Mouse (Mus musculus): ENCODE results near the gene Selenoo. TPM values are rescaled to one million over a fixed set of nuclear protein-coding genes. Genes with fewer than 3 reads are reported as not detected.

The Selenoo gene
- total RNA-seq, 2 experiments from 2014 or later, result 9.8 to 10.1 TPM

GRCm38 (mm10) chr15:89144965-89145364, 56.1 kb downstream of the Selenoo start:
- no peak for DNase-seq
- intact Hi-C loops (cut with DNase I; ENCODE audit: low total_unique reads), result no loop called here

- intact Hi-C loops (cut with DNase I; ENCODE audit: low total_unique reads), result no loop called here
- DNase-seq, result no peak
Measured at GRCm38 (mm10) chr15:89145813-89146350, 57.0 kb downstream of the Selenoo start.

DNA sequence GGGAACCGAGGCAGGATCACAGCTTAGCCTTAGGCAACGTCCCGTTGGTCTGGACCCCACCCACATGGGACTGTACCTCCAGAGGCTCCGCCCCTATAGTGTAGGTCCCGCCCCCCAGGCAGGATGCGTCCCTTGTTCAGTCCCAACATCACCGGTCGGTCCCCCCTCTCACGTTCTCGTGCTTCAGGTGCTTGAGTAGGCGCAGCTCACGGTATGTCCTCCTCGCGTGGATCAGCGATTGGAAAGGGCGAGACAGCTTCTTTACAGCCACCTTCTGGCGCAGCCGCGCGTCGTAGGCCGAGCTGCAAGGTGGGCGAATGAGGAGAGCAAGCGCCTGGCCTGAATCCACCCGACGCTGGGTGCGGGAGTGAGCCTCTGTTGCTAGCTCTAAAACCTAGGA, 57.7 kb downstream of the Selenoo start:
- DNase-seq, result no peak
- intact Hi-C loops (cut with DNase I; ENCODE audit: low total_unique reads), result no loop called here

DNA sequence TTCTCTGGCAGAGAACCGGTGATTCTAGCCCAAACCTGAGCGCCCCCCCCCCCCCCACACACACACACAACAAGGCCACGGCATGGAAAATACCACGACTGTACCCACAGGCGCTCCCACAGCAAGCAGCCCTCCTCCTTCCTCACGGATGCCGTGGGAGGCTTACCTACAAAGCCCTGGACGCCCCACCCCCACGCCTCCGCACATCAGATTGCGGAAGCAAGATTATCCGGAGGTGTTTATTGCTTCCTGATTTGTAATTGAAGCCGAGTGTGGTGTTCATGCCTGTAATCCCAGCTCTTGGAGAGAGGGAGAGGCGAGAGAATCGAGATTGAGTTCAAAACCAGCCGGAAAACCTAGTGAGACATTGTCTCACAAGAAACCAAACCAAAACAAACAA, 58.1 kb downstream of the Selenoo start:
- intact Hi-C loops (cut with DNase I; ENCODE audit: low total_unique reads), result no loop called here
- DNase-seq, result no peak

DNA sequence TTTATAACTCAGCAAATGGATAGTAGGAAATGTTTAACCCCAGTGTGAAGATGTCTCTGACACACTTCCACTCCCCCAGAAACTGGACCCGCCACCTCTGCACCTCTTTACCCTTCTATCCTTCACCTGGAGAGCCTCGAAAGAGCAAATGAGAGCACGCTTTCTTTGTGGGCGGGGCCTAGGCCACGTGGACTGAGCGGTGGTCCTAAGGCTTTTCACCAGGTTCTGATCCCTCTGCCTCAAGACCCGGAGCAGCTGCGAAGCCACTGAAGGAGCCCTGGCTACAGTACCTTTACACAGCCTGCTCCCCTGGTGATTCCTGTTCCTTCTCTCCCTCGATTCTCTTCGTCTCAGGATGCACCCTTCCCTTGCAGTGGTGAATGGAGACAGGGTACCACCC, 58.6 kb downstream of the Selenoo start:
- no peak for DNase-seq
- intact Hi-C loops (cut with DNase I; ENCODE audit: low total_unique reads), result no loop called here

DNA sequence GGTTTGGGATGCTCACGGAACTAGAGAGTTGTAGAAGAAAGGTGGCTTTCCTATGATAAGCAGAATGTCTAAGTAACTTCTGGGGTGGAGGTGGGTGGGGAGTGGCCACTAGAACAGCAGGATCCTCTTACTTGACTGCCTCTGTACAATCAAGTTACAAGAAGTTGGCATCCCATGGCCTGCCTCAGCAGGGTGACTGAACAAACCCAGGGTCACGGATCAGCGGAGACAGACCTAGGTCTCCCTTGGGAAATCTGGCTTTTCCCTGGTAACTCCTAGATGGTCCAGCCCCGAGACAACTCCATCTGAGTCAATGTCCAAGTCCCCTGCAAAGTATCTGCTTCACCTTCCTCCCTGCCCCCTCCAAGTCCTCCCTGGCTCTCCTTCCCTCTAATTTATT, 59.0 kb downstream of the Selenoo start:
- intact Hi-C loops (cut with DNase I; ENCODE audit: low total_unique reads), result no loop called here
- DNase-seq, result no peak

- intact Hi-C loops (cut with DNase I; ENCODE audit: low total_unique reads), result no loop called here
- DNase-seq, result no peak
Measured at GRCm38 (mm10) chr15:89148496-89149270, 59.8 kb downstream of the Selenoo start.

DNA sequence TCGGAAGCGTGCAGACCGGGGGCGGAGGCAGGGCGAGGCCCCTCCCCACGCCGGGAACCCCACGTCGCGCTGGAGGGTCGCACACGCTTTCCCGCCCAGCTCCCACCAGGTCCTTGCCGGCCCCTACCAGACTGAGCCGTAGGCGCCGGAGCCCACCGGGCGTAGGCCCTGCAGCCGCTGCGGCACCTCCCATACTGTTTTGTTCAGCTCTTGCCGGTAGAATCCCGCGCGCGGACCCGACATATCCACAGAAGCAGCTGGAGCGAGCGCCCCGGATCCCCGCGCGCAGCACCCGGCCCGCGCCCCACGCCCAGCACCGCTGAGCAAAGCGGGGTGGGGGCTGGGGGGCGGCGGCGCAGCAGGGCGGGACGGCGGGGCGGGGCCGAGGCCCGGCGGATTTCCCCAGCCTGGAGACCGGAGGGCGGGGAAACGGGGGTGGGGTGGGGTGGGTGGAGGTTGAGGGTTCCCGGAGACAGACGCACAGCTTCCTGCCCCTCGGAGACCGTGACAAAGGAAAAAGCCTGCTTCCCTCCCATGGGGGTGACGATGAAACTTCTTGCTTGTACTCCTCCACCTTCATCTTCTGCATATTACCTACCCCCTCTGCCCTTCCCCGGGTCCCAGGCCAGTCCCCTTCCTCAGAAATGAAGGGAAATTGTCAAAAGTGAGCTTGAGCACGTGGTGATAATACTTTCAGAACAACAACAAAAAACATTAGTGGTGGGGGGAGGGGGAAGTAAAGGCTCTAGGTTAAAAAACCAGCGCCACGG, 60.6 kb downstream of the Selenoo start, which contains the start of gene Mapk11:
Gene Mapk11 (minus strand): TSS at position 358 of the 770 bp plus-strand sequence.
- intact Hi-C loops (cut with DNase I; ENCODE audit: low total_unique reads), result no loop called here
- no peak for DNase-seq

Other genes starting within 250 kb of the Selenoo start
- 10 to 100 TPM; 13.4 to 26.0 TPM for gene Pim3, start 226.9 kb upstream of the Selenoo start, total RNA-seq (2021)
- not detected for gene Ttll8, start 134.7 kb upstream of the Selenoo start, total RNA-seq (2021)
- under 1 TPM; 0.10 to 0.11 TPM for gene Mlc1, start 110.1 kb upstream of the Selenoo start, total RNA-seq (2021)
- gene Mov10l1, start 106.2 kb upstream of the Selenoo start, total RNA-seq (2021), result not detected
- gene Panx2, start 29.4 kb upstream of the Selenoo start, total RNA-seq (2021), result under 1 TPM in 1 of 2 experiments, not detected in 1; 0.27 TPM
- 10 to 100 TPM; 20.4 to 23.6 TPM for gene Trabd, start 14.0 kb upstream of the Selenoo start, total RNA-seq (2021)
- gene Tubgcp6, start 34.0 kb downstream of the Selenoo start, total RNA-seq (2021), result 1 to 10 TPM; 7.2 to 7.3 TPM
- 1 to 10 TPM; 5.6 to 6.2 TPM for gene Hdac10, start 39.6 kb downstream of the Selenoo start, total RNA-seq (2021)
- 100 to 1,000 TPM in 1 of 2 experiments, 10 to 100 TPM in 1; 91.5 to 104 TPM for gene Mapk12, start 51.6 kb downstream of the Selenoo start, total RNA-seq (2021)
- 1 to 10 TPM; 1.7 TPM for gene Mapk11, start 60.5 kb downstream of the Selenoo start, total RNA-seq (2021)
- gene Plxnb2, start 91.7 kb downstream of the Selenoo start, total RNA-seq (2021), result 10 to 100 TPM; 20.9 to 23.8 TPM
- 1 to 10 TPM; 4.1 to 5.4 TPM for gene Dennd6b, start 107.4 kb downstream of the Selenoo start, total RNA-seq (2021)
- 10 to 100 TPM; 56.2 to 57.3 TPM for gene Ppp6r2, start 122.5 kb downstream of the Selenoo start, total RNA-seq (2021)
- 10 to 100 TPM; 51.2 to 51.5 TPM for gene Sbf1, start 226.2 kb downstream of the Selenoo start, total RNA-seq (2021)
- gene Adm2, start 233.6 kb downstream of the Selenoo start, total RNA-seq (2021), result not detected
- gene Miox, start 245.3 kb downstream of the Selenoo start, total RNA-seq (2021), result not detected

All from gastrocnemius, postnatal 14 days (tissue).